Mouse (Mus musculus): Measurements from ENCODE around the gene Ccdc34. TPM values are rescaled to one million over a fixed set of nuclear protein-coding genes. Genes with fewer than 3 reads are reported as not detected.

Gene Ccdc34
- polyA plus RNA-seq, 1 experiment from 2014 or later, result 37.0 TPM

DNA sequence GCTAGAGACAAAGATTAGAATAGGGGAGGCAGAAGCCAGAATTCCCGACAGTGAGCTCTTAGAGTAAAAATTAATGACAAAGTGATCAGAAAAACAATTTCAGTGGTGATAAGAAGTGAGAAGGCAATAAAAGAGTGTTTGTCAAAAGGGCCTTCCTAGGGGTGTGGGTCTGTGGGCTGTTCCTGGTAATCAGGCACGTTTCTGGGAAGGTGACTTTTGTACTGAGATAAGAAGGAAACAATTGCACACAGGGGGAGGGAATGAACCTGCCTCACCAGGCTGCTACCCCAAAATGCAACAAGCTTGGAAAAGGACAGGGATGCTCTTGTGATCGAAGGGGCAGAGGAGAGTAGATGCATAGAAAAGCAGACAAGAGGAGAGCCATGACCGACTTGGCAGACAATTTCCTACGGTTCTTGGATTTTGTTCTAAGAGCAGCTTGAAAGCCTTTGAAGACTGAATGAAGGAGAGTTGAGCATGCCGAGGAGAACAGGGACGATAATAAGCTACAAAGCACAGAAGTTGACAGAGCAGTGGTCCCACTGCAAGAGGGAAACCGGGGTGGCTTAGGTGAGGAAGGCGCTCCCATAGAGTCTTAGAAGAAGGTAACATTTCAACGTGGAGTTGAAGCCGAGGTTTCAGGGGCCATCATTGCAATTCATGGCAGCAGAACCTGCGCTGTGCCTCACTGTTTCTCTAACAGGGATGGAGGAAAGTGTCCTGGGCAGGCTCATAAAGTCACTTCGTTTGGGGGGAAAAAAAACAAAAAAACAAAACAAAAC, 185.3 kb downstream of the Ccdc34 start:
- H3K4me1 ChIP-seq (ENCODE audit: control insufficient read depth, insufficient read depth, low read length), result 0 out of 2 replicates have a peak, but pooled peaks cover 3% of the 10 kb centered on the region
- H3K27me3 ChIP-seq (ENCODE audit: control insufficient read depth, insufficient read depth, low read length), result no peaks in the 10 kb centered on the region
- no peak overlapping the region for H3K4me2 ChIP-seq (ENCODE audit: low read depth, low read length)
- ATAC-seq (ENCODE audit: insufficient read depth, low FRiP score), result peak; percentile 72; the same call in 1 of the 2 replicates
- 61% methylated on average over 13 of the region's 13 CpGs for WGBS
- H3K27ac ChIP-seq (ENCODE audit: low read length), result 0 out of 2 replicates have a peak overlapping the region, but pooled peaks have one; percentile 29
- no peak overlapping the region; the same call in 1 of the 2 replicates for H3K9ac ChIP-seq (ENCODE audit: low read length)
- H3K9me3 ChIP-seq (replicated peaks; ENCODE audit: control insufficient read depth, low read length), result no peaks in the 10 kb centered on the region
- H3K36me3 ChIP-seq (ENCODE audit: control insufficient read depth, insufficient read depth, low read length), result no peaks in the 10 kb centered on the region
- H3K4me3 ChIP-seq (replicated peaks; ENCODE audit: low read length), result no peak overlapping the region

GRCm38 (mm10) chr2:110204169-110204568, 186.6 kb downstream of the Ccdc34 start:
- H3K4me2 ChIP-seq (ENCODE audit: low read depth, low read length), result no peak overlapping the region
- no peak for ATAC-seq (ENCODE audit: insufficient read depth, low FRiP score)
- H3K9ac ChIP-seq (ENCODE audit: low read length), result no peak overlapping the region
- 0 out of 2 replicates have a peak, but pooled peaks cover 3% of the 10 kb centered on the region for H3K4me1 ChIP-seq (ENCODE audit: control insufficient read depth, insufficient read depth, low read length)
- no peaks in the 10 kb centered on the region for H3K27me3 ChIP-seq (ENCODE audit: control insufficient read depth, insufficient read depth, low read length)
- no peak overlapping the region for H3K4me3 ChIP-seq (replicated peaks; ENCODE audit: low read length)
- no peak overlapping the region for H3K27ac ChIP-seq (ENCODE audit: low read length)
- H3K9me3 ChIP-seq (replicated peaks; ENCODE audit: control insufficient read depth, low read length), result no peaks in the 10 kb centered on the region
- WGBS, result 64% methylated on average over 4 of the region's 4 CpGs
- no peaks in the 10 kb centered on the region for H3K36me3 ChIP-seq (ENCODE audit: control insufficient read depth, insufficient read depth, low read length)

DNA sequence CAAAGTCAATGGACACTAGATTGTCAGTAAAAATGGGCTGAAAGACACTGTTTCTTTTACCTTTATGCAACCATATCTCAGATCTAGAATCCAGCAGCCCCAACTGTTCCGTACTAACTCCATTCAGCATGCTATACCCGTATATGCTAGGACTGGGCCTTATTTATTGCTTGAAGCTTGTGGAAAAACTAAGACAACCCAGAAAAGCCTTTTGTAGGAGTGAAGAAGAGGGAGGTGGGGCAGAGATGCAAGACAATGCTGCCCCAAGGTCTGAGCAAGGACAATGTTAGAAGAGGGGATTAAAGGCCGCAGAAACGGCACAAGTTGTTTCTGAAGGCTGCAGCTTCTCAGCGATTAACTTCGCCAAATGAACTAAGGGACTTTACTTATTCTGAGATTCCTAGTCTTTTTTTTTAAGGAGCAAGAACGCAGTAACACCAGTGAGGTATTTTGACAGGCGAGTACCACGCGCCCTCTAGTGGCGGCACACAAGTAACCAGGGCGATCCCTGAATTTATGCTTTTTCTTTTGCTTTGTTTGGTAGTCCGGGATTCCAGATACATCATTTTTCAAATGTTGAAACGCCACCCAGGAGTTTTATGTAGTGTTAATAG, 187.2 kb downstream of the Ccdc34 start:
- Histone ChIP-seq H3K9me3 (replicated peaks; ENCODE audit: control insufficient read depth, low read length) (no peaks in the 10 kb centered on the region), H3K9ac (ENCODE audit: low read length) (no peak overlapping the region), H3K4me1 (ENCODE audit: control insufficient read depth, insufficient read depth, low read length) (0 out of 2 replicates have a peak, but pooled peaks cover 3% of the 10 kb centered on the region), H3K4me3 (replicated peaks; ENCODE audit: low read length) (no peak overlapping the region), H3K4me2 (ENCODE audit: low read depth, low read length) (no peak overlapping the region), H3K27me3 (ENCODE audit: control insufficient read depth, insufficient read depth, low read length) (no peaks in the 10 kb centered on the region), H3K27ac (ENCODE audit: low read length) (no peak overlapping the region), H3K36me3 (ENCODE audit: control insufficient read depth, insufficient read depth, low read length) (no peaks in the 10 kb centered on the region)
- ATAC-seq (ENCODE audit: insufficient read depth, low FRiP score), result no peak
- WGBS, result 8% methylated on average over 14 of the region's 14 CpGs

GRCm38 (mm10) chr2:110210508-110211496, 193.2 kb downstream of the Ccdc34 start:
- WGBS, result 51% methylated on average over 8 of the region's 8 CpGs
- ATAC-seq (ENCODE audit: insufficient read depth, low FRiP score), result peak; percentile 72
- Histone ChIP-seq H3K9me3 (replicated peaks; ENCODE audit: control insufficient read depth, low read length) (no peaks in the 10 kb centered on the region), H3K27ac (ENCODE audit: low read length) (peak overlapping the region; percentile 73), H3K4me3 (replicated peaks; ENCODE audit: low read length) (no peak overlapping the region), H3K4me2 (ENCODE audit: low read depth, low read length) (no peak overlapping the region), H3K4me1 (ENCODE audit: control insufficient read depth, insufficient read depth, low read length) (peaks cover 20% of the 10 kb centered on the region), H3K9ac (ENCODE audit: low read length) (no peak overlapping the region), H3K27me3 (ENCODE audit: control insufficient read depth, insufficient read depth, low read length) (no peaks in the 10 kb centered on the region), H3K36me3 (ENCODE audit: control insufficient read depth, insufficient read depth, low read length) (no peaks in the 10 kb centered on the region)

DNA sequence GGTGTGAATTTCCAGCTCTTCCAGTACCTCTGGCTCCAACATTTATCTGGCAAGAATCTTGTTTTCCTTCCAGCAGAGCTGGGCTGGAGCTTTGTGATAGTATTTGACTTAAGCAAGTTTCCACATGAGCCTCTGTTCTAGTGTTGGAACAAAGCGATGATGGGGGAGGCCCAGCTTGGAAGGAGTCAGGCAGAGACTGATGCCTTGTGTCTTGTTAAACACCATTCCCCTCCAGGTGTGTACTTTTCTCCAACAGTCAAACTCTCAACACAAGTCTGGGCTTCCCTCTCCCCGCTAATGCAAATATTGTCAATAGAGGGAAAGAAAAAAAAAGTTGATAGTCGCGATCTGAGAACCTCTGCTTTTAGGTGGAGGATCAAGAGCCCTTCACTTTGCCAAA, 196.7 kb downstream of the Ccdc34 start:
- no peaks in the 10 kb centered on the region for H3K36me3 ChIP-seq (ENCODE audit: control insufficient read depth, insufficient read depth, low read length)
- peak overlapping the region; percentile 60; the same call in 1 of the 2 replicates for H3K27ac ChIP-seq (ENCODE audit: low read length)
- ATAC-seq (ENCODE audit: insufficient read depth, low FRiP score), result peak; percentile 68; the same call in 1 of the 2 replicates
- no peak overlapping the region for H3K4me3 ChIP-seq (replicated peaks; ENCODE audit: low read length)
- no peaks in the 10 kb centered on the region for H3K27me3 ChIP-seq (ENCODE audit: control insufficient read depth, insufficient read depth, low read length)
- H3K4me1 ChIP-seq (ENCODE audit: control insufficient read depth, insufficient read depth, low read length), result peaks cover 20% of the 10 kb centered on the region
- no peaks in the 10 kb centered on the region for H3K9me3 ChIP-seq (replicated peaks; ENCODE audit: control insufficient read depth, low read length)
- no peak overlapping the region for H3K9ac ChIP-seq (ENCODE audit: low read length)
- WGBS, result 45% methylated on average over 4 of the region's 4 CpGs
- no peak overlapping the region for H3K4me2 ChIP-seq (ENCODE audit: low read depth, low read length)

GRCm38 (mm10) chr2:110214991-110215684, 197.5 kb downstream of the Ccdc34 start:
- Histone ChIP-seq H3K9ac (ENCODE audit: low read length) (no peak overlapping the region), H3K36me3 (ENCODE audit: control insufficient read depth, insufficient read depth, low read length) (no peaks in the 10 kb centered on the region), H3K4me2 (ENCODE audit: low read depth, low read length) (no peak overlapping the region), H3K4me3 (replicated peaks; ENCODE audit: low read length) (no peak overlapping the region), H3K9me3 (replicated peaks; ENCODE audit: control insufficient read depth, low read length) (no peaks in the 10 kb centered on the region), H3K27me3 (ENCODE audit: control insufficient read depth, insufficient read depth, low read length) (no peaks in the 10 kb centered on the region), H3K27ac (ENCODE audit: low read length) (0 out of 2 replicates have a peak overlapping the region, but pooled peaks have one; percentile 13), H3K4me1 (ENCODE audit: control insufficient read depth, insufficient read depth, low read length) (peaks cover 20% of the 10 kb centered on the region)
- no peak for ATAC-seq (ENCODE audit: insufficient read depth, low FRiP score)
- WGBS, result 33% methylated on average over 9 of the region's 9 CpGs

- 31% methylated on average over 3 of the region's 3 CpGs for WGBS
- peak overlapping the region; percentile 9; the same call in 1 of the 2 replicates for H3K27ac ChIP-seq (ENCODE audit: low read length)
- no peaks in the 10 kb centered on the region for H3K27me3 ChIP-seq (ENCODE audit: control insufficient read depth, insufficient read depth, low read length)
- H3K36me3 ChIP-seq (ENCODE audit: control insufficient read depth, insufficient read depth, low read length), result no peaks in the 10 kb centered on the region
- no peak overlapping the region for H3K4me2 ChIP-seq (ENCODE audit: low read depth, low read length)
- no peak for ATAC-seq (ENCODE audit: insufficient read depth, low FRiP score)
- H3K9me3 ChIP-seq (replicated peaks; ENCODE audit: control insufficient read depth, low read length), result no peaks in the 10 kb centered on the region
- H3K4me3 ChIP-seq (replicated peaks; ENCODE audit: low read length), result no peak overlapping the region
- no peak overlapping the region for H3K9ac ChIP-seq (ENCODE audit: low read length)
- H3K4me1 ChIP-seq (ENCODE audit: control insufficient read depth, insufficient read depth, low read length), result peaks cover 16% of the 10 kb centered on the region
Measured at GRCm38 (mm10) chr2:110215685-110216058, 198.1 kb downstream of the Ccdc34 start.

GRCm38 (mm10) chr2:110220492-110220891, 202.9 kb downstream of the Ccdc34 start:
- WGBS, result 46% methylated on average over 1 of the region's 1 CpGs
- H3K4me1 ChIP-seq (ENCODE audit: control insufficient read depth, insufficient read depth, low read length), result no peaks in the 10 kb centered on the region
- H3K27me3 ChIP-seq (ENCODE audit: control insufficient read depth, insufficient read depth, low read length), result no peaks in the 10 kb centered on the region
- no peak overlapping the region for H3K4me2 ChIP-seq (ENCODE audit: low read depth, low read length)
- peak; percentile 56; the same call in 1 of the 2 replicates for ATAC-seq (ENCODE audit: insufficient read depth, low FRiP score)
- H3K9me3 ChIP-seq (replicated peaks; ENCODE audit: control insufficient read depth, low read length), result no peaks in the 10 kb centered on the region
- no peak overlapping the region for H3K27ac ChIP-seq (ENCODE audit: low read length)
- H3K9ac ChIP-seq (ENCODE audit: low read length), result no peak overlapping the region
- H3K4me3 ChIP-seq (replicated peaks; ENCODE audit: low read length), result no peak overlapping the region
- H3K36me3 ChIP-seq (ENCODE audit: control insufficient read depth, insufficient read depth, low read length), result no peaks in the 10 kb centered on the region
